Mouse (Mus musculus): Measurements from ENCODE around the gene Skap2. TPM values are rescaled to one million over a fixed set of nuclear protein-coding genes. Genes with fewer than 3 reads are reported as not detected.

The Skap2 gene
- polyA plus RNA-seq, 1 experiment from 2014 or later = 40.3 TPM

GRCm38 (mm10) chr6:51944916-51945315 is 67.4 kb downstream of the Skap2 start:
- Histone ChIP-seq H3K9me3 (ENCODE audit: control insufficient read depth) (no peaks in the 10 kb centered on the region), H3K9ac (ENCODE audit: low read depth, low read length) (no peak overlapping the region), H3K4me2 (replicated peaks; ENCODE audit: low read depth) (no peak overlapping the region), H3K4me1 (replicated peaks; ENCODE audit: control insufficient read depth, insufficient read depth, low read length) (no peaks in the 10 kb centered on the region), H3K27me3 (replicated peaks; ENCODE audit: control insufficient read depth, insufficient read depth, low read length) (no peaks in the 10 kb centered on the region), H3K36me3 (ENCODE audit: control insufficient read depth, insufficient read depth) (no peaks in the 10 kb centered on the region), H3K4me3 (ENCODE audit: low read depth, low read length) (no peak overlapping the region), H3K27ac (ENCODE audit: low read depth, low read length) (no peak overlapping the region)
- TF ChIP-seq CTCF (IDR thresholded peaks at IDR 0.05; ENCODE audit: low read depth) = no peak
- WGBS = 68% methylated on average over 2 of the region's 2 CpGs
- ATAC-seq = no peak

DNA sequence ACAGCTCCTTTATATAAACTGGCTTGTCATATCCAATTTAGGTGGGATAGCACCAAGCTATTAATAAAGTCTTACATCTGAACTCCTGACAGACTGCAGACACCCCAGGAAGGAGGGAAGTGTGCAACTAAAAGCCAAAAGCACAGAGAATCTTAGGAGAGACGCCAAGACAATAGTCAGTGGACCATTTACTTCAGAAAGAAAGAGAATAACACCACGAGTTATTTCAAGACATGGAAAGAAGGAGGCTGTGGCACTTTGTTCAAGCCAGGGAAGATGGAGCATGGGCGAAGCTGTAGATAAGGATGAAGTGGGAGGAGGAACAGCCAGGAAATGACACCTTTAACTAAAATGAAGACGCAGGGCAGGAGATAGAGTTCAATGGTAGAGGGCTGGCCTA is 78.4 kb downstream of the Skap2 start:
- ATAC-seq = no peak
- H3K4me2 ChIP-seq (replicated peaks; ENCODE audit: low read depth) = no peak overlapping the region
- no peak overlapping the region for H3K27ac ChIP-seq (ENCODE audit: low read depth, low read length)
- H3K27me3 ChIP-seq (replicated peaks; ENCODE audit: control insufficient read depth, insufficient read depth, low read length) = no peaks in the 10 kb centered on the region
- 55% methylated on average over 4 of the region's 4 CpGs for WGBS
- H3K9me3 ChIP-seq (ENCODE audit: control insufficient read depth) = no peaks in the 10 kb centered on the region
- H3K4me3 ChIP-seq (ENCODE audit: low read depth, low read length) = no peak overlapping the region
- H3K4me1 ChIP-seq (replicated peaks; ENCODE audit: control insufficient read depth, insufficient read depth, low read length) = no peaks in the 10 kb centered on the region
- H3K9ac ChIP-seq (ENCODE audit: low read depth, low read length) = no peak overlapping the region
- TF ChIP-seq CTCF (IDR thresholded peaks at IDR 0.05; ENCODE audit: low read depth) = no peak
- H3K36me3 ChIP-seq (ENCODE audit: control insufficient read depth, insufficient read depth) = no peaks in the 10 kb centered on the region

DNA sequence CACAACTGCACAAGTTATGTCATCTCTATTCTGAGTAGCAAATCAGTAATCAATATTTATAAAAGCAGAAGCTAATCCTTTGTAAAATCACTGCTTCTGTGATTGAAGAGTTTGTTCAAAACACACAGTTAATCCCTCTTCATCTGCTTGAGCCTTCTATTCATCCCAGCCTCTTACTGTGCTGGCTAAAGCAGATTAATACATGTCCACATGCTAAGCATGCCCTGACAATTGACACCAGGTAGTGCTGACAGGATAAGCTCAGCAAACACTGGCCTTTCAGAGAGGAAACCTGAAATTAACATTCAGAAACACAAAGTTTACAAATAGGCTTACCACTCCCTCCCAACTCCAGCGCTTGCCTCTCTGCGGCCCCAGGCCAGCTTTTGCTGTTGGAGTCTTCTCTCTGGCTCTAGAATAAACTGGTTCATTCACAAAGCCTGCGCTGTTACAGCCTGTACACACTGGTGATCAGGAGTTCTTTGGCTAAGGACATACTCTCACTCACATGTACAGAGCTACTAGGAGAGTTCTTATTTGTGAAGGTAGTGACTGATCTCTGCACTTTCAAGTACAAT is 79.2 kb downstream of the Skap2 start:
- H3K36me3 ChIP-seq (ENCODE audit: control insufficient read depth, insufficient read depth) = no peaks in the 10 kb centered on the region
- no peak overlapping the region for H3K27ac ChIP-seq (ENCODE audit: low read depth, low read length)
- H3K4me1 ChIP-seq (replicated peaks; ENCODE audit: control insufficient read depth, insufficient read depth, low read length) = no peaks in the 10 kb centered on the region
- no peaks in the 10 kb centered on the region for H3K9me3 ChIP-seq (ENCODE audit: control insufficient read depth)
- H3K4me2 ChIP-seq (replicated peaks; ENCODE audit: low read depth) = no peak overlapping the region
- H3K27me3 ChIP-seq (replicated peaks; ENCODE audit: control insufficient read depth, insufficient read depth, low read length) = no peaks in the 10 kb centered on the region
- TF ChIP-seq CTCF (IDR thresholded peaks at IDR 0.05; ENCODE audit: low read depth) = no peak
- no peak for ATAC-seq
- 46% methylated on average over 3 of the region's 3 CpGs for WGBS
- H3K4me3 ChIP-seq (ENCODE audit: low read depth, low read length) = no peak overlapping the region
- H3K9ac ChIP-seq (ENCODE audit: low read depth, low read length) = no peak overlapping the region

GRCm38 (mm10) chr6:51927101-51927500 is 85.2 kb downstream of the Skap2 start:
- TF ChIP-seq CTCF (IDR thresholded peaks at IDR 0.05; ENCODE audit: low read depth) = no peak
- H3K4me1 ChIP-seq (replicated peaks; ENCODE audit: control insufficient read depth, insufficient read depth, low read length) = no peaks in the 10 kb centered on the region
- no peaks in the 10 kb centered on the region for H3K9me3 ChIP-seq (ENCODE audit: control insufficient read depth)
- H3K4me3 ChIP-seq (ENCODE audit: low read depth, low read length) = no peak overlapping the region
- H3K27ac ChIP-seq (ENCODE audit: low read depth, low read length) = no peak overlapping the region
- 70% methylated on average over 3 of the region's 3 CpGs for WGBS
- H3K4me2 ChIP-seq (replicated peaks; ENCODE audit: low read depth) = no peak overlapping the region
- no peak overlapping the region for H3K9ac ChIP-seq (ENCODE audit: low read depth, low read length)
- H3K36me3 ChIP-seq (ENCODE audit: control insufficient read depth, insufficient read depth) = no peaks in the 10 kb centered on the region
- ATAC-seq = no peak
- H3K27me3 ChIP-seq (replicated peaks; ENCODE audit: control insufficient read depth, insufficient read depth, low read length) = no peaks in the 10 kb centered on the region

DNA sequence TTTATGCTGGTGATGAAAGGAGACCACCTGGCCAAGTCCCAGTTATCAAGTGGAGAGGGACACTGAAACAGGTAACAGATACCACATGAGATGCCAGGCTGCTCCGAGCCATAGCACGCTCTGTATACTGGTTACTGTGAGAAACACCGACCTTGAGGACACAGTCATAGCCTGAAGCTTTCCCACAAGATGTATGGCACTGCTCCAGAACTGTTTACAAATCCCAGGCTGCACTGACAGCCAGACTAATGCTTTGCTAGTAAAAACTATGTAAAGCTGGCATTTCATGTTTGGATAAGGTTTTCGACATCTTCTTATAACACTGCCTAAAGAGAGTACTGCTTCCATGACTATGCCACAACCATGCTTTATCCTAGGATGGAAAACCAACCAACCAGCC is 90.5 kb downstream of the Skap2 start:
- ATAC-seq = no peak
- H3K4me1 ChIP-seq (replicated peaks; ENCODE audit: control insufficient read depth, insufficient read depth, low read length) = no peaks in the 10 kb centered on the region
- no peak overlapping the region for H3K4me2 ChIP-seq (replicated peaks; ENCODE audit: low read depth)
- no peak overlapping the region for H3K4me3 ChIP-seq (ENCODE audit: low read depth, low read length)
- H3K36me3 ChIP-seq (ENCODE audit: control insufficient read depth, insufficient read depth) = no peaks in the 10 kb centered on the region
- TF ChIP-seq CTCF (IDR thresholded peaks at IDR 0.05; ENCODE audit: low read depth) = no peak
- H3K27me3 ChIP-seq (replicated peaks; ENCODE audit: control insufficient read depth, insufficient read depth, low read length) = no peaks in the 10 kb centered on the region
- H3K27ac ChIP-seq (ENCODE audit: low read depth, low read length) = no peak overlapping the region
- no peak overlapping the region for H3K9ac ChIP-seq (ENCODE audit: low read depth, low read length)
- WGBS = 68% methylated on average over 4 of the region's 4 CpGs
- H3K9me3 ChIP-seq (ENCODE audit: control insufficient read depth) = no peaks in the 10 kb centered on the region

GRCm38 (mm10) chr6:51908495-51908894 is 103.9 kb downstream of the Skap2 start:
- Histone ChIP-seq H3K36me3 (ENCODE audit: control insufficient read depth, insufficient read depth) (peaks cover 5% of the 10 kb centered on the region; the same call in 1 of the 2 replicates), H3K9me3 (ENCODE audit: control insufficient read depth) (no peaks in the 10 kb centered on the region), H3K27me3 (replicated peaks; ENCODE audit: control insufficient read depth, insufficient read depth, low read length) (no peaks in the 10 kb centered on the region), H3K4me2 (replicated peaks; ENCODE audit: low read depth) (no peak overlapping the region), H3K4me3 (ENCODE audit: low read depth, low read length) (no peak overlapping the region), H3K9ac (ENCODE audit: low read depth, low read length) (no peak overlapping the region), H3K27ac (ENCODE audit: low read depth, low read length) (no peak overlapping the region), H3K4me1 (replicated peaks; ENCODE audit: control insufficient read depth, insufficient read depth, low read length) (no peaks in the 10 kb centered on the region)
- no peak for TF ChIP-seq CTCF (IDR thresholded peaks at IDR 0.05; ENCODE audit: low read depth)
- no peak for ATAC-seq

DNA sequence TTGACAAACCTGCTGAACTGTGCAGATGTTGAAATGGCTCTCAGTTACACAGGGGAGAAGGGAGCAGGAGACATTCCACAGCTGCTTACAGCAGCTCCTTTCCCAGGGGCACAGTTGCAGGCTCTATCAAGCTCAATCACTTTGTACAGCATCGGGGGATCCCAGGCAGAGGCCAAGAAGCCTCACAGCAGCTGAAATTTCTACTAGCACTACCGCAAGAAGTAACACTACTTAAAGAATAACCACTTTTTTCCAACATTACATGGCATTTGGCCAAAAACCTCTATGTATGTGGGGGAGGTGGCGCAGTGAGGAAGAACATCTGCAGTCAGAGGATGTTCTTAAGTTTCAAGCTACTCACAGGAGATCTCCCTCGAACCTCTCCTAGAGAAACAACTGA is 106.7 kb downstream of the Skap2 start:
- Histone ChIP-seq H3K27me3 (replicated peaks; ENCODE audit: control insufficient read depth, insufficient read depth, low read length) (no peaks in the 10 kb centered on the region), H3K36me3 (ENCODE audit: control insufficient read depth, insufficient read depth) (peaks cover 5% of the 10 kb centered on the region; the same call in 1 of the 2 replicates), H3K9me3 (ENCODE audit: control insufficient read depth) (no peaks in the 10 kb centered on the region), H3K9ac (ENCODE audit: low read depth, low read length) (no peak overlapping the region), H3K4me2 (replicated peaks; ENCODE audit: low read depth) (no peak overlapping the region), H3K4me1 (replicated peaks; ENCODE audit: control insufficient read depth, insufficient read depth, low read length) (no peaks in the 10 kb centered on the region), H3K27ac (ENCODE audit: low read depth, low read length) (no peak overlapping the region), H3K4me3 (ENCODE audit: low read depth, low read length) (no peak overlapping the region)
- 47% methylated on average over 4 of the region's 4 CpGs for WGBS
- TF ChIP-seq CTCF (IDR thresholded peaks at IDR 0.05; ENCODE audit: low read depth) = no peak
- no peak for ATAC-seq

Data from intestine, postnatal 0 days (tissue).